Mouse (Mus musculus) left cerebral cortex, adult 2 months (tissue): ENCODE measurements around the gene Smim15. TPM values are rescaled to one million over a fixed set of nuclear protein-coding genes. Genes with fewer than 3 reads are reported as not detected.

Experiments used
- DNase-seq, 2 experiments: peaks; one replicate each; pipeline ENCODE4 v3.0.0; 2021 to 2022; ENCODE audit warnings: low spot score in 2 of 2, mixed read lengths in 1 of 2; ENCODE audit errors: extremely low spot score in 1 of 2
- H3K27ac ChIP-seq: fragments of 200-600 bp; 2 replicates; pipeline ENCODE4 v1.8.1; 2022
- H3K4me3 ChIP-seq: fragments of 200-600 bp; 2 replicates; pipeline ENCODE4 v1.8.1; 2022
- CTCF ChIP-seq: fragments of 200-600 bp; IDR thresholded peaks from 2 replicates; pipeline ENCODE4 v1.8.1; 2022; ENCODE audit warnings: antibody characterized with exemption, mild to moderate bottlenecking, moderate library complexity
- intact Hi-C: fragments of 180-260 bp; cut with DNase I; formaldehyde crosslinking; loops from one replicate; pipeline ENCODE4 v1.15.1; 2025
- total RNA-seq, 2 experiments: library from RNA; stranded (reverse); gene quantifications; 2 replicates each; pipeline ENCODE4 v1.2.3; 2021

Smim15 gene
- total RNA-seq, 2 experiments from 2014 or later, result 35.7 to 38.5 TPM

GRCm38 (mm10) chr13:108040451-108040850 is 3.8 kb upstream of the Smim15 start:
- DNase-seq, result no peak
- TF ChIP-seq CTCF, result no peak
- no peak overlapping the region for H3K27ac ChIP-seq
- intact Hi-C loops, result loop anchor here (5.0 to 10.0 kb wide), 2 partner anchors 93 to 316 kb away; no protein-coding TSS in a partner anchor
- no peak overlapping the region for H3K4me3 ChIP-seq

- intact Hi-C loops, result loop anchor here (1.0 to 10.0 kb wide), 4 partner anchors 94 to 580 kb away; no protein-coding TSS in a partner anchor
- peak; percentile 62 to 72 for DNase-seq
- Histone ChIP-seq H3K4me3 (no peak overlapping the region), H3K27ac (no peak overlapping the region)
- peak; percentile 60 for TF ChIP-seq CTCF
These were observed 2.9 kb upstream of the Smim15 start for GRCm38 (mm10) chr13:108041358-108041757.

GRCm38 (mm10) chr13:108043431-108044221 is 620 bp upstream of the Smim15 start:
- Histone ChIP-seq H3K27ac (peak overlapping the region; percentile 97), H3K4me3 (peak overlapping the region; percentile 86)
- intact Hi-C loops, result loop anchor here (2.0 to 10.0 kb wide), 4 partner anchors 96 to 719 kb away; no protein-coding TSS in a partner anchor
- no peak for DNase-seq
- TF ChIP-seq CTCF, result peak; percentile 7

GRCm38 (mm10) chr13:108045646-108046045 is 1.4 kb downstream of the Smim15 start:
- DNase-seq, result no peak
- no peak for TF ChIP-seq CTCF
- no peak overlapping the region for H3K27ac ChIP-seq
- no peak overlapping the region for H3K4me3 ChIP-seq
- intact Hi-C loops, result loop anchor here (2.0 to 10.0 kb wide), 2 partner anchors 107 to 321 kb away; no protein-coding TSS in a partner anchor

GRCm38 (mm10) chr13:108046071-108046470 is 1.8 kb downstream of the Smim15 start:
- intact Hi-C loops, result loop anchor here (10.0 kb wide), 1 partner anchor 321 kb away; no protein-coding TSS in a partner anchor
- no peak overlapping the region for H3K27ac ChIP-seq
- TF ChIP-seq CTCF, result no peak
- DNase-seq, result no peak
- H3K4me3 ChIP-seq, result no peak overlapping the region

GRCm38 (mm10) chr13:108046891-108047290 is 2.6 kb downstream of the Smim15 start:
- intact Hi-C loops, result loop anchor here (10.0 kb wide), 1 partner anchor 322 kb away; no protein-coding TSS in a partner anchor
- H3K4me3 ChIP-seq, result no peak overlapping the region
- DNase-seq, result no peak
- no peak for TF ChIP-seq CTCF
- no peak overlapping the region for H3K27ac ChIP-seq

- DNase-seq, result no peak
- intact Hi-C loops, result loop anchor here (10.0 kb wide), 1 partner anchor 323 kb away; no protein-coding TSS in a partner anchor
- Histone ChIP-seq H3K27ac (no peak overlapping the region), H3K4me3 (no peak overlapping the region)
- TF ChIP-seq CTCF, result no peak
These were observed 3.1 kb downstream of the Smim15 start for GRCm38 (mm10) chr13:108047364-108047763.

GRCm38 (mm10) chr13:108056896-108057295 is 12.7 kb downstream of the Smim15 start:
- intact Hi-C loops, result no loop called here
- no peak overlapping the region for H3K4me3 ChIP-seq
- no peak overlapping the region for H3K27ac ChIP-seq
- no peak for DNase-seq
- TF ChIP-seq CTCF, result no peak

GRCm38 (mm10) chr13:108060286-108060885 is 16.1 kb downstream of the Smim15 start:
- intact Hi-C loops, result no loop called here
- no peak for DNase-seq
- TF ChIP-seq CTCF, result no peak
- H3K27ac ChIP-seq, result no peak overlapping the region
- H3K4me3 ChIP-seq, result no peak overlapping the region

- intact Hi-C loops, result no loop called here
- Histone ChIP-seq H3K4me3 (no peak overlapping the region), H3K27ac (no peak overlapping the region)
- no peak for DNase-seq
- TF ChIP-seq CTCF, result no peak
These were observed 16.8 kb downstream of the Smim15 start for GRCm38 (mm10) chr13:108060936-108061578.

GRCm38 (mm10) chr13:108062900-108063299 is 18.7 kb downstream of the Smim15 start:
- intact Hi-C loops, result no loop called here
- TF ChIP-seq CTCF, result no peak
- no peak overlapping the region for H3K27ac ChIP-seq

More at GRCm38 (mm10) chr13:108062900-108063299, 18.7 kb downstream of the Smim15 start:
- DNase-seq, result no peak
- H3K4me3 ChIP-seq, result no peak overlapping the region
